Mouse (Mus musculus) telencephalon, adult 2 months (tissue): Measurements from ENCODE around the gene Nup214.

Source experiments
- DNase-seq: peaks from one replicate; pipeline ENCODE4 v3.0.0-alpha.2; 2011; ENCODE audit warnings: low read depth, low spot score

The Nup214 gene

DNA sequence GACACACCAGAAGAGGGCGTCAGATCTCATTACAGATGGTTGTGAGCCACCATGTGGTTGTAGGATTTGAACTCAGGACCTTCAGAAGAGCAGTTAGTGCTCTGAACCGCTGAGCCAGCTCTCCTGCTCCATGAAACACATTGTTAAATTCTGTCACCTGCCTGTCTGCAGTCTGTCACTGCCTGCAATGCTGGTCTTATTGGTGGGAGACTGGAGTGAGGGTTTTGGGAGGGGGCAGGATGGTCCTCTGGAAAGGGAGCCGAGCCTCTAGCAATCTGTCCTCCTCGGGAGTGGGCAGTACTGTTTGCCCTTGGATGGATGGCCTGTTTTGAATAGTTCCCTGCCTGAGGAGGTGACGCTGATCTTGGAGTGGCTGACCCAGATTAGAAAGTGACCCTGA, 69.6 kb downstream of the Nup214 start:
- DNase-seq = no peak

DNA sequence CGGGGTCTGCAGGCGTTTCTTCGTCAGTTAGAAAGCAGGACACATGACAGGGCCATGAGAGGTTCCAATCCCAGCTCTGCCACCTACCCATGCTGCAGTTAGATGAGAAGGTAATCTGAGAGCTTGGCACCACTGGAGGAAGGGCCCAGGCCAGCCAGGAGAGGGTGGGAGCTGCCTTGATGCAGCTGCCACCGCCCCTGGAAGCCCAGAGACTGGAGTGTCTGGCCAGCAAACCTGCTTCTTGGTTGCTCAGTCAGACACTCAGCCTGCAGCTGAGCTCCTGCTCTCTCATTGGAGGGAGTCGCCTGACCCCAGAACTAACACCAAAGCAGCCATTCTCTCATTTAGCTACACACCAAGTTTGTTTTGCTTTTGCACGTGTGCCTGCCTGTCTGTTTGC, 71.1 kb downstream of the Nup214 start:
- no peak for DNase-seq

DNA sequence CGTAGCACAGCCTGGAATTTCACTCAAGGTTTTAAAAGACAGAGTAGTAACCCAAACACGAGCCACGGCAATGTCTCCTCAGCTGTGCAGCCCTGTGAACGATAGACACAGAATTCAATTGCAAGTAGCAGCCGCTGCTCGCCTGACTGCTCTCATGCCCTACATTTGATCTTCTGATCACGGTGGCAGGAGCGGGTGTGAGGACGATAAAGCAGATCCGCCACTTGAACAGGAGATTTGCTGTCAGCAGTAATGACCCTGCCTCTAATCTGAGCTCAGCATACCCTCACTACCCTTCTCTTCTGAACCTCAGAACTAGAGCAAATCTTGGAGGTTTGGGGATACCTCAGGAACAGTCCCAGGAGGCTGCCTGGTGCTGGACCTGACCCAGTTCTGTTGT, 71.8 kb downstream of the Nup214 start:
- DNase-seq = no peak

DNA sequence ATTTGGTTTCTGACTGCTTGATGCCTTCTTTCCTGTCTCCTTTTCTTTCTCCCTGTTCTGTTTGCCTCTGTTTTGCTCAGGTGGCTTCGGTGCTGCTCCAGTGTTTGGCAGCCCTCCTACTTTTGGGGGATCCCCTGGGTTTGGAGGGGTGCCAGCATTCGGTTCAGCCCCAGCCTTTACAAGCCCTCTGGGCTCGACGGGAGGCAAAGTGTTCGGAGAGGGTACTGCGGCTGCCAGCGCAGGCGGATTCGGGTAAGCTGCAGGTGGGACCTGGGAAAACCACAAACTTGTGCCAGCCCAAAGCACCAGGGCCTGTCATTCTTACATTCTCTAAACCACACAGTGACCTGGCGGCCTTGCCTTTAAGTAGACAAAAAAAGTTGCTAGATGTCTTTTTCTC, 73.1 kb downstream of the Nup214 start:
- no peak for DNase-seq

DNA sequence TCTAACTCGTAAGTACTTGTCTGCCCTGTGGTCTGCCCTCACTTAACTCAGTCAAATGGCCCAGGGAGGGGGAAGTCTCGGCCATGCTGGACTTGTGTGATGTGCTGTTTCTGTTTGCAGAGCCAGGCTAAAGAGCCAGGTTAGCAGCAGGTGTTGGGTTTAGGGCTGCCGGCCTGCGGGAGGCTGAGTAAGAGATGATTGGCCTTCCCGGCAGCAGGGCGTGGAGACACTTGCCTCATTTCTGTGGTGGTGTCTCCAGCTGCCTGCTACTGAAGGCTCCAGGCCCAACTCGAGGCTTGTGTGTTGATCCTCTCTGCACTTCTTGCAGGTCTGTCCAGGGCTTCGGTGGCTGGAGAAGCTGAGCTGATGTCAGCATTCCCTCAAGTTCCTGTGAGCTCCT, 77.6 kb downstream of the Nup214 start:
- DNase-seq = no peak

DNA sequence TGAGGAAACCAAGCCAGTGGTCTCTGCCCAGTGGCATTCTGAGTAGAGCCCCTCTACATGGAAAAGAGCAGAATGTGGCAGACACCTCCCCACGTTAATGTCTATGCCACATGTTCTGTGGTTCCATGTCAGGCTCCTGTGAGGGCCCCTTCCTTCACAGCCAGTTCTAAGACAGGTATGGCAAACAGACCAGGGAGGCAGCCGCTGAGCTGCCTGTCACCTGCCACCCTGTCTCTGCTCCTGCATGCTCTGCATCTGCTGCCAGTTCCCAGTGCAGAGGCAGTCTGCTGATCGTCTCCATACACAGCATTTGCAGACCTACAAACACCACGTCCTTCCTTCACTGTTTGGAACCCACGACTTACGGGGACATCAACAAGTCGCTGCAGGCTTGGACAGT, 78.2 kb downstream of the Nup214 start:
- DNase-seq = no peak

DNA sequence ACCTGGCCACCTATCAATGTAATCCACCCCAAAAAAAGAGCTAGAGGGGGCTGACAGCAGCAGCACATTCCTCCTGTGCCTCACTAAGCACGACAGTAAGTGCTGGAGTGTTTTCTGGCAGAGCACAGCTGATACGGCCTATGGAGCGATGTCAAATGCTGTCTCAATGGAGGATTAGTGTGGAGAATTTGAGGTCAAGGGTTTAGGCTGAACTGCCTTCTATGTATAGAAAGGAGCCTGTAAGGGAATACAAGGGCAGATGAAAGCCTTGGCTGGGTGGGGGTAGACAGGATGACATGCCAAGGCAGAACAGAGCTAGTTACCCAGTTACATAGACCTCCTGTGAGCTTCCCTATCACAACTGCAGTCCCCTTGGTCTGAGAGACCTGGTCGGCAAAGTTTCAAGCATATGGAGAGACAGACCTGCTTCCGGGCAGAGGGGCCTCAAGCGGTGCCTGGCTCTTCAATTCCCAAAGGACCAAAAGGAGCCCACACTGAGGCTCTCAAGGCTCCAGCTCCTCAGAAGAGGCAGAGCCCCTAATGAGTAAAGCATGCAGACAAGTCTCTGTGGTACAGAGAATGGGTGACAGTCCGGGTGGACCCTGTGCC, 81.2 kb downstream of the Nup214 start:
- DNase-seq = no peak

DNA sequence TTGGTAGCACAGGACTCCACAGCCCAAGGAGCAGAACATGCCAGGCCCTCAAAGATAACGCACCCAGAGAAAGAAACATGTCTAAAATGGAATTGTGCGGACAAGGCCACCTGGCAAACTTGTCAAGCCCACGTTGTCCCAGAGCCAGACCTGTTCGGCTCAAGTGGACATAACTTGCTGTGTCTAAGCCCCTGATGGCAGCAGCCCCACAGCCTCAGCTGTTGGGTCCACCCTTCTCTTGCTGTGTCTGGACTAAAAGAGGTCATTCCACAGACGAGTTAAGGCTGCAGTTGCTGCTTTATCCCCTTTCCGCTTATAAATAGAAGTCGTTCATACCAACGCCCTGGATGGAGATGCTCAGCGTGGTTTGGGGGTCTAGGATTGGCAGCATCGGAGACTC, 82.3 kb downstream of the Nup214 start:
- no peak for DNase-seq

DNA sequence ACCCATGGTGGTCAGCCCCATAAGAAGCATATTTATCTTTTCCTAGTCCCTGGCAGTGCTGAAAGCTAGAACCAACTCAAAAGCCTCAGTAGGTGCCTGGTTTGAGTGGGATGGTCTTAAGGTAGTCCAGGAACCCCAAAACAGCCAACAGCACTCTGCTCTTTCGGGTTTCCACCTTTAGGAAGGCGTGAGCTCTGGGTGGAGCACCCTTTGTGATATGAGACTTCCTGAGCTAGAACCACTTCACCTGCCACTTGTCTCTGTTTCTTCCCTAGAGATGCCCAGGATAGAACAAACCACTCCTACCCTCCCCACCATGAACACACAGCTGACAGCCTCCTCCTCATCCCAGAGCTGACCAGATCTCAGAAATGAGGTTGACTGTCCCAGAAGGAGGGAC, 83.1 kb downstream of the Nup214 start:
- no peak for DNase-seq

DNA sequence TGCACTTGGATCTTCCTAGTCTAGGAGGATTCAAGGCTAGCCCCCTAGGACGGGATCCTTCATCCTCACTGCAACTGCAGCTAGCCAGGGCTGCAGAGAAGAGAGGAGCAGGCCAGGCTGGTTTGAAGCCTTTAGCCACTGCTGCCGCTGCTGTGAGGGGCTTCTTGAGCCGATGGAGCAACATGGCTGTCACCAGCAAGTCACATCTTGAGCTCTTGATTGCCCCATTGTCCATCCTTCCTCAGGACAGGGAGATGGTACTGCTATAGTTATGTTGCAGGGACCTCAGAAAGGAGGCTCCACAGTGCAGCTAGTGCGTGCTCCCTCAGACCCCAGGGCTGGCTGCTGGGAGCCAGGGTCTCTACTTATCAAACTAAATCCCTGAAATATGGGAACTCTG, 83.6 kb downstream of the Nup214 start:
- DNase-seq = no peak

DNA sequence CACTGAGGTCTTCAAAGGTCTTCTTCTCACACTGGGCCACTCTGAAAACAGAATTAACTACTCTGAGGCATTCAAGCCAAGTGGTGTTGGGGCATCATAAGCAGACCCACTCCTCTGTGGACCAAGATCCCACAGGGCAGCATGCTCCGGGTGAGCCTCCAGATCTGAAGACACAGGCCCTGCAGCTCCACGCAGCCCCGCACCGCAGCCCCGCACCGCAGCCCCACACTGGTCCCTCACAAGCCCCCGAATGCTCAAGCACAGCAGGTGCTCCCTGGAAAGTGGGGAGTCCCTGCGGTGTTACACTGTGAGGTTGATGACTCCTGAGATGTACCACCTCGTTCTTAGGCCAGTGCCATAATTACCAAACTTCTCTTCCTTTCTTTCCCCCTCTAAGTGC, 84.0 kb downstream of the Nup214 start:
- no peak for DNase-seq

DNA sequence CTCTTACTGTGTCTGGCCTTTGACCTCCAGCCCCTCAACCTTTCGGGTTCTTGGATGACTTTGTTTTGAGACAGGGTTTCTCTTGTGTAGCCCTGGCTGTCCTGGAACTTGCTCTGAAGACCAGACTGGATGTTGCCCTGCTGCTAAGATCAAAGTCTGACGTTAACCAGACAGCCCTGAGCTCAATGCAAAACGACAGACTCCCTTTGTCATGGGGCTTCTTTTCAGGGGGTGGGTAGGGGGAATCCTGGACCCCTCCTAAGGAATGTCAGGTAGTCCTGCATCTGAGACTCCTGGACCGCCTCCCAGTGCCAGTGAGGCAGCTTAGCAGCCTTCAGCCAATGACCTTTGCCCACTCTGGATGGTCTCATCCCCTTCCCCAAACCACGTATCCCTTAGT, 84.5 kb downstream of the Nup214 start:
- no peak for DNase-seq

DNA sequence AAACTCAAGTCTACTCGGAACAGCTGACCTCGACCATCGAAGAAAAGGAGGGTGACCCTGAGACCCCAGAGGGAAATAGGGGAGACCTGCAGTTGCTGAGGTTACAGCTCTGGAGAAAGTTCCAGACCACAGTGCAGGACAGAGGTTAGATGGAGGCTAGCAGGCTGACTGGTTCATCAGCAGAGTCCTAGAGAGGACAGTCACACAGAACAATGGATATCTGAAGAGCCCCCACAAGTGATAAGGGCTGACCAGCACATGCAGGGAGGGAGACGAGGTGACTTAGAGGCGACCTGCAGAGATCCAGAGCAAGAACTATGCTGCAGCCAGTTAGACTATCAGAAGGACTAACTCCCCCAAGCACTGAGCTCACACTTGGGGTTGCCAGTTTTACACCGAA, 85.4 kb downstream of the Nup214 start:
- DNase-seq = no peak

DNA sequence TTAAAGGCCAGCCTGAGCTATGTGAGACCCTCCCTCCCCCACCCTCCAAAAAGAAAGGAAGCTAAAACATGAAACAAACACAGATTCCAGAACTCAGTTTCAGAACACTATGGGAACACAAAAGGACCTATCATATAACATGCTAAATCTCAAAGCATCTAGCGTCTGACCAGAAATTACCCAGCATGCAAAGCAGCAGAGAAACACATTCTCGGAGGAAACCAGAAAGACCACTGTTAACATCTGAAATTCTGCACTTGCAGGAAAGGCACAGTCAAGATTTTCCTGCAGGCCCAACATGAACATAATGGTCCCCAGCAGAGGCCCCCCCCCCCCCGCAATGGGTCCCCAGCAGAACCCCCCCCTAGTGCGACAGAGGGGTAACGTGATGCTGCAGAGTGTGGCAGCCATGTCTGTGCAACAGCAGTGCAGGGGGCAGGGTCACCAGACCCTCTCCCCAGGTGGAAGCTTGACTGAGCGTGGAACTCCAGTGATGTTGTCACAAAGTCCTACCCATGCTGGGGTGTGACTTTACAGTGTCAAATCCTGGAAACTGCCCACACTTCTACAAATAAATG, 86.1 kb downstream of the Nup214 start:
- DNase-seq = no peak

DNA sequence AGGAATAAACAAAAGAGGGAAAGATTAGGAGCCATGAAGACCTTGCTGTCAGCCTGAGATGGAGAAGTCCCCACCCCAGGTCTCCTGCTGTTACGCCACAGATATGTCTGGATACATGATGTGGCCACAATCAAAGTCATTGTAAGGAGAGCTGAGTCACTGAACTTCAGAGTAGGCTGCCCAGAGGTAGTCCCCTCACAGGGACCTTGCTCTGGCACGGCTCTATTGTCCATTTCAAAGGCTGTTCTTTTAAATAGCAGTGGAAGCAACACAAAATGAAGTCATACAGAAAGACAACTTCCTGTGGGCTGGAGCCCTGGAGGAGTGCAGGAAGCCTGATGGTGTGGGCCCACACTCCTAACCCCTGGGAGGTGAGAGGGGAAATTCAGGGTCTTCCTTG, 87.0 kb downstream of the Nup214 start:
- DNase-seq = no peak

DNA sequence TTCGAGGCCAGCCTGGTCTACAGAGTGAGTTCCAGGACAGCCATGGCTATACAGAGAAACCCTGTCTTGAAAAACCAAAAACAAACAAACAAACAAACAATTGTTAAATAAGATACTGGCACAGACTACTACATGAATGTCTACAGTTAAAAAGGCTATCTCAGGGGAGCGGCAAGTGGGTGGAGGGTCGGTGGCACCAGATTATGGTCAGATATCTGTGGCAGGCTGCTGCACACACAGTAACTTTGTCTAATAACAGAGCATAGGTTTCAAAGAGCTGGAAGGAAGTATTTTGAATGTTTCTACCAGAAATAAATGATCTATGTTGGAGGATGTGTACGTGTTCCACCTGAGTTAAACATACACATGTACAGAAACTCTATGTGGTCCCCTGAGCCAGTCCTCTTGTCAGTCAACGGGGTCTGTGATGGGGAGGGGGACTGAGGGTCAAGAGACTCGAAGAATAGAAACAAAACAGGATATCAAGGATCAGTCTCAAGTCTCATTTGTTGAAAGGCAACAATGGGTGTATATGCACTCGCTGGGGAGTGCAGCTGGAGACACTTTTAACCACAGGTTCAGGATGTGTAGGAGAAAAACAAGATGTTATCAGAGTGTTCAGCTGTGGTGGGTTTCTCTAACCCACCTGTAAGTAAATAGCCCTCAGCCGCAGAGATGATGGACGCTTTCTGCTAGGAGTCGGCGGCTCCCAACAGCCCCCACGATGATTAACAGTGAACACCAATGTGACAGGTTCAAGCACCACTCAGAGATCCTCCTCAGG, 87.7 kb downstream of the Nup214 start:
- DNase-seq = no peak

DNA sequence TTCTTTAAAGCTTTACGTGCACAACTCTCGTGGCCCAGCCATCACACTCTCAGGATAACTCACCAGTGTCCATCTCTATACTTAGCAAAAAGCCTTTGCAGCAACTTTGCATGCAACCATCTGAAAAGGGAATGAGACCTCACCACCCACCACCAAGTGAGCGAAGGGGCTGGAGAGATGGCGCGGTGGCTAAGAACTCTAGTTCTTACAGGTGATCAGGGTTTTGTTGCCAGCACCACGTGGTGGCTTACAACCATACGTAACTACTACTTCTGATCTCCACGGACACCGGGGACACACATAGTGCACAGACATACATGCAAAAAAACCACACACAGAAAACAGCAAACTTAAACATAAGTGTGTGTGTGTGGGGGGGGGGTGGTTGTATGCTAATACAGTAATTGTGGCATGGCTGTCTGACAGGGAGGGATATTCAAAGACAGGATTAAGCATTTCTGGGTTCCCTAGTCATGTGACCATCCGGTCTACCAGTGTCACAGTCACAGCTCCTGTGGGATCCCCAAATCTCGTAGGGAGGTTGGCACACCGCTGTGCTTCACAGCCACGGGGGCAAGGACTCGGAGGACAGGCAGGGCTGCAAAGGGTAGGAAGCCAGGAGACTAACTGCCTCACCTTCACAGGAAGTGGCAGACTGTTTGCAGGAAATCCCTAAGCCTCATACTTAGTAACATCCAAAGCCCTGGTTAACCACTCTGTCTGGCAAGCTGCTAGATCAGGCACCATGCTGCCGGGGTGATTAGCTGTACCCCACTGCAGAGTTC, 88.6 kb downstream of the Nup214 start:
- no peak for DNase-seq

DNA sequence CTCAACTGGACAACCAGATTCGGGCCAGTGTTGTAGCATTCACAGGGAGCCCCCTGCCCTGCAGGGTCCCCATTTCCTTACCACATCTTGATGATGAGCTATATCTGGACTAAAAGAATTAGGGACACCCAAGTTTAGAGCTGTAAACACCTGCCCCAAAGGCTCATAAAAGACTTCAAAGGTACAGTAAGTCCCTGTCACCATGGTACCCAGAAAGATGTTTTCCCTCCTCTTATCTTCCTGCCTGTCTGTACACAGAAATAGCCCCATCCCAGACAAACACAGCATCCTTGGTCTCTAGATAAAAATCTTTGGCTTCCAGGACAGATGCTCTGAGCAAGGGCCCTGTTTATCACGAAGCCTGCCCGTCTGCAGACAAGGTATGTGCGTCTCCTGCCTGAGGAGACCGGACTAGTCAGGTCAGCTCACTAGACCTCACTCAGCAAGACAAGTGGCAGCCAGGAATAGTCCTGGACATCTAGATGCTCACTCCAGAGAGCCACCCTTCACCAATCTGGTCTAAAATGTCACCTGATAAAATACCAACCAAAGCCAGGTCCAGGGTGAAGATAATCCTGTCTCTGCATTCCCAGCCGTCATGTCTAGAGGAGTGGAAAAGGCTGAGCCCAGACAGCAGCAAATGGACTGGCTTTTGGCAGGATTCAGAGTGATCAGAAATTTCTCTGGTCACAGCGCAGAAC, 89.4 kb downstream of the Nup214 start:
- no peak for DNase-seq

DNA sequence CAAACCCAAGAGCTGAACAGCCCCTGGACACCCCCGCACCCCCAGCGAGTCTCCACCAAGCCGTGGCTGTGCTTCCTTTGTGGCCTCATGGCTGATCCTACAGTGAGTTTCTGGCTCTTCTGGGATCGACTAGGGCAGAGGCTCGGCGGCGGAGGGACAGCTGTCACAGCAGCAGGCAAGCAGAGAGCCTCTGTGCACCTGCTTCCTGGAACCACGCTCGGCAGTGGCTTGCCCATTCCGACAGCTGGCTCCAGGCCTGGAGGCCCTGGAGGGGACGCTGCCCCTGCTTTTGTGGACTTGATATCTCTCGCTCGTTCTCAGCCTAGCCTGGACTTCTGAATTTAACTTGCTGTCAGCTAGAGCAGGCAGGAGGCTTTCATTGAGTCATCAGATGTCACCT, 90.7 kb downstream of the Nup214 start:
- DNase-seq = no peak

DNA sequence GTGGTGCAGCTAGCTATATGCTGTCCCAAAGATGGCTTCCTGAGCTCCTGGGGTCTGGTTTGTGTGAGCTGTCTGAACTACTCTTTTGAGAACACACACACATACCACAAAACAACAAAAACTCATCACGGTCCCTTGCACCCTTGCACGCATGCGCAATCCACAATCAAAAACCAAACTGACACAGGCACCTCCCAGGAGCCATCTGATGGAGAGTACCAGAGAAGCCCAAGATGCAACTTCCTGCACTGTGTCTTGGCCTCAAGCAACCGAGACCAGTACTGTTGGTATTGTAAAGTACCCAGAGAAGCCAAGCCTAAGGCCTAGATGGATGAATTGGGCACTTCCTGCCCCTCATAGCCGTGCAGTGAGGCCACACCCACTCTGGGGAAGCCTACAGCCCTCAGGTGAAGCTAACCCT, 91.1 kb downstream of the Nup214 start:
- no peak for DNase-seq

DNA sequence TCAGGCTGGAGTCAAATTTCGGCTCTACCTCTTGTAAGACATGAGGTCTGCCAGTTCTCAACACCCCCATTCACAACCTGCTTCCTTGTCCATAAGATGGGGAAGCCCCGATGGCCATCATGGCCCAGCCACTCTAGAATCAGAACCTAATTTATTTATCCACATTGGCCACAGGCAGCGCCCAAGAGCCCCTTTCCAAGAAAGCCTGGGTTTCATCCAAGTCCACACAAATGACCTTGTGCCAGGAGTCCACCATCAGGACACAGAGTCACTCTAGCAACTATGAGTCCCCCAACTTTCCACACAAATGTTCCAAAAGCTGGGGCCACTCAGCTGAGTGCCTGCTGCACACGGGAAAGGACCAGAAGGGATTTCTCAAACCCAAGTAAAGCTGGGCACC, 91.8 kb downstream of the Nup214 start:
- DNase-seq = no peak
